Mouse (Mus musculus) small intestine, adult 2 months (tissue): ENCODE measurements around the gene Ube2l3. TPM values are rescaled to one million over a fixed set of nuclear protein-coding genes. Genes with fewer than 3 reads are reported as not detected.

Source experiments
- H3K27ac ChIP-seq: fragments of 200-500 bp; 2 replicates; pipeline ENCODE4 v1.5.1; 2012; ENCODE audit warnings: low read depth, low read length, control low read depth, inconsistent platforms; ENCODE audit not compliant: insufficient read depth
- H3K27me3 ChIP-seq: fragments of 200-500 bp; 2 replicates; pipeline ENCODE4 v1.6.1; 2012; ENCODE audit warnings: mild to moderate bottlenecking, moderate library complexity, low read length, inconsistent platforms; ENCODE audit not compliant: control insufficient read depth, insufficient read depth
- H3K36me3 ChIP-seq: fragments of 200-500 bp; 2 replicates; pipeline ENCODE4 v1.6.1; 2012; ENCODE audit warnings: mild to moderate bottlenecking, low read length, control low read depth, inconsistent platforms; ENCODE audit not compliant: control insufficient read depth, insufficient read depth
- H3K4me1 ChIP-seq: fragments of 200-500 bp; 2 replicates; pipeline ENCODE4 v1.6.1; 2012; ENCODE audit warnings: low read length, inconsistent platforms, mixed read lengths; ENCODE audit not compliant: control insufficient read depth, insufficient read depth, insufficient read length
- H3K4me3 ChIP-seq: fragments of 200-500 bp; 2 replicates; pipeline ENCODE4 v1.5.1; 2012; ENCODE audit warnings: low read depth, mild to moderate bottlenecking, control low read depth, inconsistent platforms, low read length, moderate library complexity
- CTCF ChIP-seq: fragments of 200-500 bp; IDR thresholded peaks from 2 replicates; pipeline ENCODE4 v1.5.1; 2012; ENCODE audit warnings: low read depth, mild to moderate bottlenecking, control low read depth, inconsistent platforms, low read length, moderate library complexity, mixed read lengths; ENCODE audit not compliant: insufficient replicate concordance, insufficient read length; ENCODE audit errors: extremely low read depth
- POLR2A ChIP-seq: fragments of 200-500 bp; IDR thresholded peaks from 2 replicates; pipeline ENCODE4 v1.6.1; 2012; ENCODE audit warnings: low read depth, mild to moderate bottlenecking, control low read depth, inconsistent platforms, low read length, moderate library complexity
- WGBS: fragments of 180-500 bp; shearing (Covaris S2); methylation state at CpG from one replicate; pipeline ENCODE4 v1.1.7; 2018; 5-methylcytosine and 5-hydroxymethylcytosine counted together
- polyA plus RNA-seq: library from polyadenylated mRNA; depleted of rRNA; stranded (reverse); fragments of >200 nt; gene quantifications from 2 replicates; pipeline ENCODE4 v1.2.3, GENCODE M21; 2012; rRNA removed

The Ube2l3 gene
- polyA plus RNA-seq, 1 experiment, result 62.7 TPM

- Histone ChIP-seq H3K4me3 (no peak overlapping the region), H3K27me3 (no peaks in the 10 kb centered on the region), H3K27ac (no peak overlapping the region), H3K4me1 (no peaks in the 10 kb centered on the region; the same call in 1 of the 2 replicates), H3K36me3 (peaks cover 59% of the 10 kb centered on the region)
- TF ChIP-seq CTCF (no peak), POLR2A (no peak)
- 78% methylated on average over 7 of the region's 7 CpGs for WGBS
Measured at GRCm38 (mm10) chr16:17102630-17103220, 99.7 kb downstream of the Ube2l3 start.

Other genes starting within 250 kb of the Ube2l3 start
- 17.2 and 53.8 TPM in 2 replicates for gene Mapk1, start 219.3 kb downstream of the Ube2l3 start, polyA plus RNA-seq
- 0.37 and 0.60 TPM in 2 replicates for gene Ypel1, start 133.0 kb downstream of the Ube2l3 start, polyA plus RNA-seq
- gene Ppil2, start 91.4 kb downstream of the Ube2l3 start, polyA plus RNA-seq, result 30.2 and 69.4 TPM in 2 replicates
- 3.4 and 9.1 TPM in 2 replicates for gene 2610318N02Rik, start 77.5 kb downstream of the Ube2l3 start, polyA plus RNA-seq
- gene Sdf2l1, start 70.3 kb downstream of the Ube2l3 start, polyA plus RNA-seq, result 109 and 121 TPM in 2 replicates
- gene Ydjc, start 58.0 kb downstream of the Ube2l3 start, polyA plus RNA-seq, result 44.4 and 69.7 TPM in 2 replicates
- gene Ccdc116, start 55.4 kb downstream of the Ube2l3 start, polyA plus RNA-seq, result 7.1 and 17.2 TPM in 2 replicates
- 0.04 and 0.15 TPM in 2 replicates for gene Rimbp3, start 6.0 kb upstream of the Ube2l3 start, polyA plus RNA-seq
- gene Hic2, start 30.9 kb upstream of the Ube2l3 start, polyA plus RNA-seq, result 1.7 and 1.8 TPM in 2 replicates
- 9.3 and 10.6 TPM in 2 replicates for gene Tmem191c, start 73.4 kb upstream of the Ube2l3 start, polyA plus RNA-seq
- 0.13 TPM in 1 of 2 replicates, not detected in the other for gene Serpind1, start 128.7 kb upstream of the Ube2l3 start, polyA plus RNA-seq
- 3.8 and 7.5 TPM in 2 replicates for gene Snap29, start 203.3 kb upstream of the Ube2l3 start, polyA plus RNA-seq
- 19.2 and 56.9 TPM in 2 replicates for gene Pi4ka, start 203.7 kb upstream of the Ube2l3 start, polyA plus RNA-seq
- 33.5 and 47.3 TPM in 2 replicates for gene Crkl, start 249.3 kb upstream of the Ube2l3 start, polyA plus RNA-seq